Mouse (Mus musculus) hindbrain, embryonic 13.5 days (tissue): ENCODE data around the gene Fubp3. TPM values are rescaled to one million over a fixed set of nuclear protein-coding genes. Genes with fewer than 3 reads are reported as not detected.
A peak's percentile ranks its signal among the peaks of the same experiment; 100 is the strongest.
"Not testable (repeated sequence)": the region's sequence is repeated elsewhere in the genome, so short reads cannot be mapped to it uniquely, and the experiment has no call there.

ENCODE experiments used
- ATAC-seq: fragments of 200-750 bp; cut with Nextera tagmentation; 2 replicates; pipeline ENCODE4 v1.8.0; 2017; ENCODE audit warnings: moderate TSS enrichment; ENCODE audit not compliant: low FRiP score
- H3K27ac ChIP-seq: fragments of 300-500 bp; sonication (generic); 2 replicates; pipeline ENCODE4 v1.5.1; 2015; ENCODE audit warnings: inconsistent platforms, mild to moderate bottlenecking, moderate library complexity
- H3K27me3 ChIP-seq: fragments of 300-500 bp; sonication (generic); 2 replicates; pipeline ENCODE4 v1.6.1; 2015; ENCODE audit warnings: mild to moderate bottlenecking, inconsistent platforms
- H3K36me3 ChIP-seq: fragments of 300-500 bp; sonication (generic); 2 replicates; pipeline ENCODE4 v1.6.1; 2015; ENCODE audit warnings: mild to moderate bottlenecking, inconsistent platforms
- H3K4me1 ChIP-seq: fragments of 300-500 bp; sonication (generic); replicated peaks from 2 replicates; pipeline ENCODE4 v1.6.1; 2015; ENCODE audit warnings: inconsistent platforms
- H3K4me2 ChIP-seq: fragments of 300-500 bp; sonication (generic); 2 replicates; pipeline ENCODE4 v1.6.1; 2015; ENCODE audit warnings: inconsistent platforms, mild to moderate bottlenecking, moderate library complexity
- H3K4me3 ChIP-seq: fragments of 300-500 bp; sonication (generic); 2 replicates; pipeline ENCODE4 v1.5.1; 2015; ENCODE audit warnings: mild to moderate bottlenecking, inconsistent platforms
- H3K9ac ChIP-seq: fragments of 300-500 bp; sonication (generic); 2 replicates; pipeline ENCODE4 v1.6.1; 2015; ENCODE audit warnings: mild to moderate bottlenecking, inconsistent platforms
- H3K9me3 ChIP-seq: fragments of 300-500 bp; sonication (generic); 2 replicates; pipeline ENCODE4 v1.6.1; 2016; ENCODE audit warnings: inconsistent platforms
- WGBS: fragments of 180-500 bp; shearing (Covaris S2); methylation state at CpG from one replicate; pipeline ENCODE4 v1.1.7; 2015; 5-methylcytosine and 5-hydroxymethylcytosine counted together
- polyA plus RNA-seq: library from polyadenylated mRNA; unstranded; fragments of >200 nt; fragmentation: Nextera tagmentation; extraction: Ambion mirVana; gene quantifications from 2 replicates; pipeline ENCODE4 v1.2.1, GENCODE M21; 2015

Fubp3 gene
- 59.2 and 62.7 TPM in 2 replicates for polyA plus RNA-seq

DNA sequence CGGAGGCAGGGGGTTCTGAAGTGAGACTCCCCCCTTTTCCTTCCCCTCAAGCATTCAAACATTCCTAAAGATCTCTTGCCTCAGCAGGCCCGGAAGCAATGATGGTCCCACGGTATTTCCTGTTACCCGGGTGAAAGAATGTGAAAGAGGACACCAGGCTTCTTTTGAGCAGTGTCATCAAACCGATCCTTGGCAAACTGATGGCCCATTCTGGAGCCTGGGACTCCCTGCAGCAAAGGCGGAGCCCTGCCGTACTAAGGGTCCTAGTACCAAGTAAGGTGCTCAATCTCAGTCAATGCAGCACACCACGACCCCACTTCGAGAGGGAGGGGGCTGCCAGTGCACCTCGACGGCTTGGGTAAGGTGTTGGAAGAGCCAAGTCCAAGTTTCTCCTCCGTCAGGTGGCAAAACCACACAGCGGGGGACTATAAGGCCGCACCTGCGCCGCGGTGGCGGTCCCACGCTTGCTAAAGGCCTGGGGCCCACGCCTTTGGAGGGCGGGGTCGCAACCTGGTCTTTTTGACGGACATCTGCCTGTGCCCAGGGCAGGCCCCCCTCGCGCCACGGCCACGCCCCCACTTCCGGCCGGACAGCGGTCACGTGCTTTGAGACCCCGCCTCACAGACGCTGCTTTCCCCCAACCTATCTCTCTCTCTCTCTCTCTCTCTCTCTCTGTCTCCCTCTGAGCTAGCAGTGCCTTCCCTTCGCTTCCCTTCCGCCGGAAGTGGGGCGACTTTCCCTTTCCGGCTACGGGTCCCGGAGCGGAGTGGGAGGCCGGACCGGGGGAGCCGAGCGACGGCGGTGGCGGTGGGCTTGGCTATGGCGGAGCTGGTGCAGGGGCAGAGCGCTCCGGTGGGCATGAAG lies at the start of gene Fubp3:
Gene Fubp3 (plus strand): TSS at position 601 of the 864 bp plus-strand sequence.
- Histone ChIP-seq H3K27me3 (peaks cover 24% of the 10 kb centered on the region), H3K4me3 (peak within 1 kb of the TSS; percentile 80), H3K4me1 (peaks cover 24% of the 10 kb centered on the region), H3K27ac (peak within 1 kb of the TSS; percentile 93), H3K9me3 (peaks cover 5% of the 10 kb centered on the region; the same call in 1 of the 2 replicates), H3K4me2 (peak within 1 kb of the TSS; percentile 90), H3K36me3 (peaks cover 3% of the 10 kb centered on the region; the same call in 1 of the 2 replicates), H3K9ac (peak within 1 kb of the TSS; percentile 98)
- under 1% methylated on average over 51 of the region's 51 CpGs for WGBS
- peak; percentile 97 for ATAC-seq

DNA sequence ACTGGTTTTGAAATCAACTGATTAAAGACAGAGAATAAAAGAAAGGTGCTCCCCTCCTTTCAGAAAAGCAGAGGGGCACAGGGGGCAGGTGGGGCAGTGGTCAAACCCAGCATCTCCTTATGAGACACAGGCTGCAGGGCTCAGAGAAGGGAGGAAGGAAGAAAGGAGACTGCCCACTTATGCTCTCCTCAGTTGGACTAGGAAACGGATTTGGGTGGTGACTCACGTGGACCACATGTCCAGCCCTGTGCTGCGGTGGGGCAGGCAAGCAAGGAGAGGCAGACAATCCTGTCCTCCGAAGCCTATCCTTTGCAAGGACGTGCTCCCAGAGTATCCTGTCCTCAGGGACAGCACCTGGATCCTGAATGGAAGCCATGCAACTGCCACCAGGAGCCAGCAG lies 47.8 kb upstream of the Fubp3 start:
- H3K4me1 ChIP-seq, result peaks cover 16% of the 10 kb centered on the region
- H3K4me2 ChIP-seq, result no peak overlapping the region
- peaks cover 76% of the 10 kb centered on the region for H3K27me3 ChIP-seq
- 83% methylated on average over 5 of the region's 5 CpGs for WGBS
- no peaks in the 10 kb centered on the region for H3K9me3 ChIP-seq
- no peak overlapping the region for H3K4me3 ChIP-seq
- H3K27ac ChIP-seq, result no peak overlapping the region
- H3K9ac ChIP-seq, result no peak overlapping the region
- no peak for ATAC-seq
- no peaks in the 10 kb centered on the region for H3K36me3 ChIP-seq

DNA sequence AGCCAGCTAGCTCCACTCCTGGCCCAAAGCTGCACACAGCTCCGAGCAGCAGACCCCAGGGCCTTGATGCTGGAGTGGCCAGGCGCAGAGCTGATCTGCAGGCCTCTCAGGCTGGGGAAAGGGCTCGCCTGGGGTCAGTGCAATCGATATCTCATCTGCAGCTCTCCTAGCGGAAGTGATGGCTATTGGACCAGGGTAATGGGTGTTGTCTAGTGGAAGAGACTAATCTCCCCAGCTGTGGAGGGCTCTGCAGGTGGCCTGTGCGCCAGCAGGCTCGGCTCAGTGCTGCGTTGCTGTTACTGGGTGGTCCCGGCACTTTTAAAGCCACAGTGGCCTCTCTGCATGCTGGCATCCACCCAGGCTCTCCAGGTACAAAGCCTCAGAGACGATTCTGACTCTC lies 46.7 kb upstream of the Fubp3 start:
- Histone ChIP-seq H3K4me1 (peaks cover 11% of the 10 kb centered on the region; the same call in 1 of the 2 replicates), H3K9ac (no peak overlapping the region; the same call in 1 of the 2 replicates), H3K27me3 (peaks cover 85% of the 10 kb centered on the region), H3K4me3 (no peak overlapping the region), H3K9me3 (no peaks in the 10 kb centered on the region), H3K4me2 (no peak overlapping the region), H3K27ac (no peak overlapping the region), H3K36me3 (no peaks in the 10 kb centered on the region)
- WGBS, result 25% methylated on average over 10 of the region's 10 CpGs
- ATAC-seq, result no peak

DNA sequence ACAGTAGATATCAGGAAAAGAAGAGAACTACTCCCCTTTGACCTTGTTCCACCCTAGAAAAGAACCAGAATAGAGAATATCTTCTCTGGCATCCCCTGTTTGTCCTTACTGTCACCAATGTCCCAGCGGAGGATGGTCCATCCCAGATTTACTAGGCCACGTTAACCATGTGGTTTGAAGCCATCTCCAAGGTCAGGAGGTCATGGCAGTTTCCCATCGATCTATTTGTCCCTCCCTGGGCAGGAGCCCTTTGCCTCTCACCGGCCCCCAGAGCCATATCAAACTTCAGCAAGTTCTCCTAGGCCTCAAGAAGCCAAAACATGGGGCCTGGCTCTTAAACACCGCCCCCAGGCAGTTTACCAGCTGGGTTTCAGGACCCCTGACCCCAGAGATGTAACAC lies 42.2 kb upstream of the Fubp3 start:
- no peak overlapping the region for H3K9ac ChIP-seq
- H3K27me3 ChIP-seq, result peaks cover 66% of the 10 kb centered on the region
- no peak overlapping the region for H3K4me2 ChIP-seq
- no peak overlapping the region for H3K27ac ChIP-seq
- peaks cover 11% of the 10 kb centered on the region; the same call in 1 of the 2 replicates for H3K4me1 ChIP-seq
- H3K4me3 ChIP-seq, result no peak overlapping the region
- no peaks in the 10 kb centered on the region for H3K9me3 ChIP-seq
- no peaks in the 10 kb centered on the region for H3K36me3 ChIP-seq
- ATAC-seq, result no peak
- WGBS, result 66% methylated on average over 5 of the region's 5 CpGs

DNA sequence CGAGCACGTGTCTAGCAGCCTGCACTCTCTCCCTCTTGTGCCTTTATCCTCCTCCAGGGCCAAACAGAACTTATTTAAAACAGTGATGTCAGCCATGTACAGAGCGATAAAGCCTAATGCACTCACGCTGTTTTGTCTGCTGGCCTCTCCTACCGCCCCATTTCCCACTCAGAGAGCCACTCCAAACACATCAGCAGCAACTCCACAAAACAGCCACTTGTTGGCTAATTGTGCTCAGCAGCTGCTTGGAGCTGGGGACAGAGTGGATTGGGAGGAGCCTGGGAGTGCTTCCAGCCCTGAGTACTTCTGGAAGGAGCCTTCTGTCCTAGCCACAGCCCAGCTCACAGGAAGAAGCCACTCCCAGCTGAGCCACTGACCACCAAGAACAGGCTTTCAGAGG lies 35.4 kb upstream of the Fubp3 start:
- Histone ChIP-seq H3K9ac (no peak overlapping the region), H3K4me2 (no peak overlapping the region), H3K27me3 (peaks cover 44% of the 10 kb centered on the region), H3K9me3 (no peaks in the 10 kb centered on the region), H3K36me3 (no peaks in the 10 kb centered on the region), H3K4me1 (no peaks in the 10 kb centered on the region), H3K4me3 (no peak overlapping the region), H3K27ac (no peak overlapping the region)
- 91% methylated on average over 5 of the region's 5 CpGs for WGBS
- no peak for ATAC-seq

DNA sequence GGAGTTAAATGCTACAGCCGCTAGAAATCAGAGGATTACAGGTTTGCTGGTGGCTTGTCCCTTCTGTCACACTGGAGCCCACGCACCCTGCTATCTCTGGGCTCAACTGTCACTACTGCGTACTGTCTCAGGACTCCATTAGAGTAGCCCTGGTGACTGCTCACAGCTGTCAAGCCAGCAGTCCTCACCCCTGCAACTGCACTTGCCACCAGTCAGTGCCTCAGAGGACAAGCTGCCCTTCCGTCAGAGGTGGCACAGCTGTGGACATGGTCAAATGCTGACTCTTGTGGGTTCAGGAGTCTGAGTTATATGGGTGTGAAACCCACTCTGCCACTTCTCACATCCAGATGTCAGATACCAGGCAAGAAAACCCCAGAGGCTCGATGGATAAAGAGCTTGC lies 33.7 kb upstream of the Fubp3 start:
- ATAC-seq, result no peak
- H3K36me3 ChIP-seq, result no peaks in the 10 kb centered on the region
- H3K9me3 ChIP-seq, result no peaks in the 10 kb centered on the region
- H3K4me2 ChIP-seq, result no peak overlapping the region
- no peaks in the 10 kb centered on the region for H3K4me1 ChIP-seq
- H3K9ac ChIP-seq, result no peak overlapping the region
- no peak overlapping the region for H3K27ac ChIP-seq
- H3K4me3 ChIP-seq, result no peak overlapping the region
- 79% methylated on average over 5 of the region's 5 CpGs for WGBS
- H3K27me3 ChIP-seq, result peaks cover 54% of the 10 kb centered on the region

DNA sequence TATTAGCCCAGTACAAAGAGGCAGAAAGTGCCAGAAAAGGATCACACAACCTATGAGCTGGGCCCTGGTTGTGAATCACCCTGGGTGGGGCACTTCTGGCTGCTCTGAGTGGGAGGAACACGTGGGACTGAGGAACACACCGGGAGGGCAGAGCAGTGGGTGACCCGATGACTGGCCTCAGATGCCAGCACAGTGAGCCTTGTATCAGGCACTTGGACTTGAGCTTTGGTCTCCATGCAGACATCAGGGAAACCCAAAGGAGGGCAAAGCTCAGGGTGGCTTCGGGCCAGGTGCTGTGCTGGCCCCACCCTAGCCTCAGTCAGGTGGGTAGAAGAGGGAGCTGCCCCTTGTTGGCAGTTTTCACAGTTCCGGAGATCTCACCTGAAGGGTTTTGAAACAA lies 30.9 kb upstream of the Fubp3 start:
- no peak overlapping the region for H3K27ac ChIP-seq
- no peak for ATAC-seq
- WGBS, result 96% methylated on average over 5 of the region's 5 CpGs
- no peaks in the 10 kb centered on the region for H3K36me3 ChIP-seq
- H3K4me3 ChIP-seq, result no peak overlapping the region
- no peaks in the 10 kb centered on the region for H3K9me3 ChIP-seq
- peaks cover 48% of the 10 kb centered on the region for H3K27me3 ChIP-seq
- no peaks in the 10 kb centered on the region for H3K4me1 ChIP-seq
- H3K9ac ChIP-seq, result no peak overlapping the region
- no peak overlapping the region for H3K4me2 ChIP-seq

DNA sequence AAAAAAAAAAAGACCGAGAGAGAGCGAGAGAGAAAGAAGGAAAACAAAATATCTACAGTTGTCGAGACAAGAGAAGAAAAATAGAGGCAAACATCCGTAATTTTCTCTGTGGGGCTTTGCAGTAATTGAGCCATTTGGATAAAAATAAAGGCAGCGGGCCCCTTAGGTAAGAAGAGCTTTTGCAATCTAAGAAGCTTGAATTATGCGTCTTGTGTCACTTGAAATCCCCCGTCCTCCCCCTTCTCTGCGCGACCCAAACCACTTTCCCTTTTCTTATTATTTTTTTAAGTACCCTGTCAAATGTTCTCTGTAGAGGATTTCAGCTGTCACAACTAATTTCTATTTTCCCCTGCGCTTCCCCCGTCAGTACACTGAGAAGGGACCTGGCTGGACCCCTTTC lies 24.7 kb upstream of the Fubp3 start:
- no peak for ATAC-seq
- no peak overlapping the region for H3K27ac ChIP-seq
- H3K4me3 ChIP-seq, result no peak overlapping the region
- H3K4me1 ChIP-seq, result no peaks in the 10 kb centered on the region
- no peaks in the 10 kb centered on the region for H3K36me3 ChIP-seq
- no peak overlapping the region for H3K9ac ChIP-seq
- no peak overlapping the region for H3K4me2 ChIP-seq
- H3K9me3 ChIP-seq, result no peaks in the 10 kb centered on the region
- WGBS, result 62% methylated on average over 11 of the region's 11 CpGs
- peaks cover 34% of the 10 kb centered on the region for H3K27me3 ChIP-seq

DNA sequence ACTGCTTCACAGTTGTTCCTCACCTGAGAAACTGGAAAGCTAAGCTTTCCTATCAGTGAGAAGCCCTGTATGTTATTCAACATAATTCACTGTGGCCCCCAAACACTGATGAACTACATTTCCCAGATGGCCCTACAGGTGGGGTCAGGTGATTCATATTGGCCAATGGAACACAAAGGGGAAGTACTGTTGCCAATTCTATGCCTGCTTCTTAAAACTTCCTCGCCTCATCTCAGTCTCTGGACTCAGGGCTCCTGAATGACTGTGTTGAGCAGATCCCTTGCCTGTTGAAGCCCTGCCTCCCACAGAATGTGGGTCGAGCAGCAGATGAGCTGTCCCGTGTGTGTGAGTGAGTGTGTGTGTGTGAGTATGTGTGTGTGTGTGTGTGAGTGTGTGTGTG lies 21.9 kb upstream of the Fubp3 start:
- Histone ChIP-seq H3K27me3 (peaks cover 33% of the 10 kb centered on the region), H3K4me2 (no peak overlapping the region), H3K36me3 (no peaks in the 10 kb centered on the region), H3K4me3 (no peak overlapping the region), H3K9ac (no peak overlapping the region), H3K27ac (no peak overlapping the region), H3K9me3 (no peaks in the 10 kb centered on the region), H3K4me1 (no peaks in the 10 kb centered on the region)
- WGBS, result 85% methylated on average over 3 of the region's 3 CpGs
- ATAC-seq, result no peak

DNA sequence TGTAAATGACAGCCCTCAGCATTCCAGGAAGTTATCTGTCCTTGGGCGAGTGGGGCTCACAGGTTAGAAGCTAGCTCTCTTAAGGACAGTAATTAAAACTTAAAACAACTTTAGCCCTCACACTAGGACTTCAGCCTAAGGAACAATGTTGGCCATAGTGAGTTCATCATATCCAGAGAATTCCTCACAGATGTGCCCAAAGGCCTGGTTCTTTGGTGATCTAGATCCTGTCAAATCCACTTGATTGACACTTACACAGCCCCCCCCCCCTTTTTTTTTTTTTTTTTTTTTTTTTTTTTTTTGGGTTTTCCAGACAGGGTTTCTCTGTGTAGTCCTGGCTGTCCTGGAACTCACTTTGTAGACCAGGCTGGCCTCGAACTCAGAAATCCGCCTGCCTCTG lies 21.1 kb upstream of the Fubp3 start:
- not testable (repeated sequence) for H3K36me3 ChIP-seq, H3K9ac ChIP-seq, H3K4me3 ChIP-seq, ATAC-seq, H3K27ac ChIP-seq, H3K4me1 ChIP-seq, H3K9me3 ChIP-seq, H3K4me2 ChIP-seq
- WGBS, result 90% methylated on average over 1 of the region's 3 CpGs
- H3K27me3 ChIP-seq, result peaks cover 28% of the 10 kb centered on the region

DNA sequence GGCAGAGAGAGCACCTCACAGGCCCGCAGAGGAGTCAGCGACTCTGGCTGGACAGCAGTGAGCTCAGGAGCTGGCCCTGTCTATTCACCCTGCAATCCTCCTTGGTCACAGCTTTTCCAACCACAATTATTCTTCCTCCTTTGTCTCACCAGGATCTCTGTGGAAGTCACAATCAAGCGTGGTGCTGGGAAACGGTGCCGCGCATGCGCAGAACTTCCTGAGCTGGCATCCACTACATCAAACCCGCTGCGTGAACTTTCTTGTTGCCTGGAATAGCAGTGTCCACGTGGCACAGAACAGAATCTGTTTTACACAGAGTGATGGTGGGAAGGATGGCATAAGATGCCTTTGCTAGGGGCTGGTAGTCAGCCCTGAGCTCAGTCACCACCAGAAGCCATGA lies 20.5 kb upstream of the Fubp3 start:
- no peaks in the 10 kb centered on the region for H3K9me3 ChIP-seq
- no peaks in the 10 kb centered on the region for H3K36me3 ChIP-seq
- H3K4me1 ChIP-seq, result no peaks in the 10 kb centered on the region
- peaks cover 27% of the 10 kb centered on the region for H3K27me3 ChIP-seq
- H3K9ac ChIP-seq, result no peak overlapping the region; the same call in 1 of the 2 replicates
- H3K27ac ChIP-seq, result no peak overlapping the region
- no peak overlapping the region for H3K4me2 ChIP-seq
- WGBS, result 86% methylated on average over 10 of the region's 10 CpGs
- no peak for ATAC-seq
- H3K4me3 ChIP-seq, result no peak overlapping the region

DNA sequence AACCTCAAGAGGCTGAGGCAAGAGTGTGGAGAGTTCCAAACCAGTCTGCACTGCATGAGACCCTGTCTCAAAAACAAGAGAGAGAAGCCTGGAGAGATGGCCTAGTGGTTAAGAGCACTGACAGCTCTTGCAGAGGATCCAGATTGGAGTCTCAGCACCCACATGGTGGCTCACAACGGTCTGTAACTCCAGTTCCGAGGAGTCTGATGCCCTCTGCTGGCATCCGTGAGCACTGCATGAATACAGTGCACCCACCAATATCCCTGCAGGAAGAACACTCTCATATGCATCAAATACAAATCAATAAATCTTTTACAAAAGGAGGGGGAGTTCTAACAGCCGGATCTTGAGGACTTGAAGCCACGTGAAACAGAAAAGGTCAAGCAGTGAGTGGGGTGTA lies 17.8 kb upstream of the Fubp3 start:
- ATAC-seq, result no peak
- 83% methylated on average over 5 of the region's 5 CpGs for WGBS
- H3K27ac ChIP-seq, result no peak overlapping the region
- H3K9me3 ChIP-seq, result no peaks in the 10 kb centered on the region
- H3K4me1 ChIP-seq, result no peaks in the 10 kb centered on the region
- H3K36me3 ChIP-seq, result no peaks in the 10 kb centered on the region
- H3K9ac ChIP-seq, result no peak overlapping the region
- H3K27me3 ChIP-seq, result peaks cover 25% of the 10 kb centered on the region
- H3K4me3 ChIP-seq, result no peak overlapping the region
- H3K4me2 ChIP-seq, result no peak overlapping the region
